Mouse (Mus musculus) Muller cell, postnatal 12 days (primary cell): ENCODE measurements around the gene Ick.
A peak's percentile ranks its signal among the peaks of the same experiment; 100 is the strongest.
"Not testable (repeated sequence)": the region's sequence is repeated elsewhere in the genome, so short reads cannot be mapped to it uniquely, and the experiment has no call there.

Source experiments
- DNase-seq: peaks from one replicate; pipeline ENCODE4 v3.0.0-alpha.2; 2015; ENCODE audit errors: inconsistent ontology term

The Ick gene

DNA sequence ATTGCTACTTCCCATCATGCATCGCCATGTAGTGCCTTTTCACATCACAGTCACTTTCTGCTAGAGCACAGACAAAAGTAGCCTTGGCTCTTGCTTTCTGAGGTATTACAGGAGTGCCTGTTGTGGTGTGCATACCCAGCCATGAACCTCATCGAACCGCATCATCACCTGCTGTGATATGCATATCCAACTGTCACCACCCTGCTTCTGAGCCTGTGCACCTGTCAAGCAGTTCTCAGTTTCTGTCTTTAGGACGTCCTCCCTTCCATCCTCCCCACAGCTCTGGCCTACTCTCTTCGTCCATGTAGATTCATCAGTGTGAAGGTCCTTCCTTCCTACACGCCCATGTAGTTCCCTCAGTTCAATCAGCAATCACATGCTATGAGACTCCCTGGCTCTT, 39.2 kb downstream of the Ick start:
- no peak for DNase-seq

DNA sequence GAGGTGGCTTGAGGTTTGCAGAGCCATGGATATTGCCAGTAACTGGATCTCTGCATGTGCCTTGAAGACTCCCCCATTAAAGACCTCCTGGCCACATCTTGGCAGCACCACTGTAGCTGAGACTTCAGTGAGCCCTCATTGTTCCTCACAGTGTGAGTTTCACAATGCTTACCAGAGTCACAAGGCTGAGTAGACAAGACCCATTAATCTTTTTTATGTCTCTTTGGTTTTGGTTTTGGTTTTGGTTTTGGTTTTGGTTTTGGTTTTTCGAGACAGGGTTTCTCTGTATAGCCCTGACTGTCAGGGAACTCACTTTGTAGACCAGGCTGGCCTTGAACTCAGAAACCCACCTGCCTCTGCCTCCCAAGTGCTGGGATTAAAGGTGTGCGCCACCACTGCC, 40.8 kb downstream of the Ick start:
- peak; percentile 11 for DNase-seq

GRCm38 (mm10) chr9:78154211-78154977, 45.4 kb downstream of the Ick start:
- no peak for DNase-seq

DNA sequence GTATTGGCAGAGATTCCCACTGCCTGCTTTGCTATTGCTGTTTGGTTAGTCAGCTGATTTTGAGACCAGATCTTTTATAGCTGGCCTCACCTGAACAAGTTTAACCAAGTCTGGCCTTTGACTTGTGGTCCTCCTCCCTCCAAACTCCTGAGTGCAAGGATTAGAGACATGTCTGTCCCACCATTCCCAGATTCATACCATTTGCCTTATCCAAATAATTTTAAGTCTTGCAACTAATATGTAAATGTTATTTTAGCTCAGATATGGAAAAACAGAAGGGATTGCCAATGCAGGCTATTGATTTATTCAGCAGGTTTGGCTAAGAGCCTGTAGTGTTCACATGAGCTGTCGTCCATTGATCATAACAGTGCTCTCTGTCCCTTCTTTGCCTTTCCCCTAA, 48.2 kb downstream of the Ick start:
- no peak for DNase-seq

DNA sequence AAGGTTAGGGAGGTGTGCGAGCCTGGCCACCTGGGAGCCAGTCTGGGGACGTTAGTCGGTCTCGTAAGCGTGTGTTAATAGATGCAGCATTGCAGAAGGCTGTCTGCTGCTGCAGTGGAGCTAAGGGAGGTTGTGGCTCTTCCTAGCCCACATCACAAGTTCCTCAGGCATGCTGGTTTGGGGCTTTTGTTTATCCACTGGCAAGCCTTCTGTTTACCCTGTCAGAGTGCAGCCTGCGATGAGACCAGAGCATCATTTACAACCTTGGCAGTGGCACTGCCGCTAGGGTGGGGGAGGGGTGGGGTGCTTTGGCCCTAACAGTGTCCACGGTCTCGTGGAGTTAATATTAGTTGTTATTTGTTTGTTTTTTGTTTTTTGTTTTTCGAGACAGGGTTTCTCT, 54.3 kb downstream of the Ick start:
- no peak for DNase-seq

GRCm38 (mm10) chr9:78164741-78165140, 55.7 kb downstream of the Ick start:
- DNase-seq: no peak

- DNase-seq: no peak
These were observed 56.5 kb downstream of the Ick start for GRCm38 (mm10) chr9:78165454-78165853.

- no peak for DNase-seq
These were observed 57.9 kb downstream of the Ick start for GRCm38 (mm10) chr9:78166694-78167452.

- no peak for DNase-seq
These were observed 58.5 kb downstream of the Ick start for GRCm38 (mm10) chr9:78167453-78167969.

- DNase-seq: no peak
These were observed 59.9 kb downstream of the Ick start for GRCm38 (mm10) chr9:78168864-78169263.

- no peak for DNase-seq
These were observed 65.0 kb downstream of the Ick start for GRCm38 (mm10) chr9:78174016-78174415.

GRCm38 (mm10) chr9:78174925-78175276, 65.9 kb downstream of the Ick start:
- not testable (repeated sequence) for DNase-seq

DNA sequence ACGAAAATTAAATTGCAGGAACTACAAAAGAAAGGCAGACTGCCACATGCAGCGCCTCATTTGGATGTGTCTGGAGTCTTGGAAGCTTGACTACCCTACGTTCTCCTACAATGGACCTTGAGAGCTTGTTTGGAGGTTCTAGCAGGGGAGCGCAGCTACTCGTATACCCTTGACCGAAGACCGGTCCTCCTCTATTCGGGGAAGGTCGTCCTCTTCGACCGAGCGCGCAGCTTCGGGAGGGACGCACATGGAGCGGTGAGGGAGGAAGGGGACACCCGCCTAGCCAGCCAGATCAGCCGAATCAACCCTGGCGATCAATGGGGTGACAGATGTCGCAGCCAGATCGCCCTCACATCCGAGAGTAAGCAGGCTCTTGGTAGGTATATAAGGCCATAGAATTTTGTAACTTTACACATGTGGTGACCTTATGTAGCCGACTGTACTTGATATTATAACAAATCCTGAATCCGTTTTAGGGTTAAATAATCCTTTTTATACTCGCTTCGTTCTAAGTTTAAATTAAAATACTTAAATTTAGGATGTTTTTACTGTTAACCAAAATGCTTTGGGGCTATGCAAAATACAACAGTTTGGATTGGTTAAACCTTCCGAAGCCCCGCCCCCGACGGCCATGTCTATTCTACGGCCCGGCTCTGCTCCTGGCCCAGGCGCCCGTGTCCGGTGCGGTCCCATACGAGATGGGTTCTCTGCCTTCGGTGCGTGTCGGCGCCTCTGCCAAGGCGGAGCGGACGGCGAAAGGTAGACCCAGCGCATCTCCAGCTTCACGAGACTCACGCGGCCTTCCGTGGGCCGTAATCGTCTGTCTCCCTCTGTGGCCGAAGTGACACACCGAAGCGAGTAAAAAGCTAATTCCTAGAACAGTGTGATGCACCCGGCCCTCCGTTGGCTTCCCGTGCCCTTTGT, 66.5 kb downstream of the Ick start:
- peak; percentile 99 for DNase-seq

DNA sequence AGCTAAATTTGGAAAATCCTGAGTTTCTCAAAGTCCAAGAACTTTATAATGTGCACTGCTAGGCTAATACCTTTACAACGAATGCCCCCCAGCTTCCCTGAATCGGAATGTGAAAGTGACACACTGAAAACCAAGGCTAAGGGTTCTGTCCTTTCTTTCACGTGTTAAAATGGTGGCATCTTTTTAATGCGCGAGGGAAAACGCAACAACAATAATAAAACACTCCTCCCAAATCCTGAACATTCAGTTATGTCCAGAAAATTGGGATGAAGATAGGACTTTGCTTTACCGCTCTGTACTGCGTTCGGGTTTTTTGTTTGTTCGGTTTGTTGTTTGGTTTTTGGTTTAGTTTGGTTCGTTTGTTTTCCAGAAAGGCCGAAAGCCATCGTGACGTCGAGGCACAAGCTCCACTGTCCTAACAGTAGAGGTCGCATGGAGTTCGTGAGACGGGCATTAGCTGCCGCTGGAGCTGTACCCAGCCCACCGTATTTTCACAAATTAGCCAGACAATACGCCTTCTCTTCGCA, 67.3 kb downstream of the Ick start:
- DNase-seq: peak; percentile 89

- peak; percentile 35 for DNase-seq
These were observed 67.8 kb downstream of the Ick start for GRCm38 (mm10) chr9:78176831-78177230.

DNA sequence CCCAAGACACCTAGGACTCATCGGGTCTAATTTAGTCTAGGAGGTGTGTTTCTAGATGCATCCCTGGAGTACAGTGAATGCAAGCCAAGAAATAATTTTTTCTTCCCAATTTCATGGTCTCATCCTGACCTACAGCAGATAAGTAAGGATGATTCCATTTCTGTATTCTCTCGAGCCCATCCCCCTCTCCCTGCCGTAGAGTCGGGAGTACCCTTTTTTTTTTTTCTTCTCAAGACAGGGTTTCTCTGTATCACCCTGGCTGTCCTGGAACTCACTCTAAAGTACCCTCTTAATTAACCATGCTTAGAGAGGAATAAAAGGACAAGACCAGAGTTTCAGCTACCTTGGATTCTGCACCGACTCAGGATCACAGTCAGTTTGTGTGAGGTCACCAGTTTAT, 69.2 kb downstream of the Ick start:
- DNase-seq: no peak

DNA sequence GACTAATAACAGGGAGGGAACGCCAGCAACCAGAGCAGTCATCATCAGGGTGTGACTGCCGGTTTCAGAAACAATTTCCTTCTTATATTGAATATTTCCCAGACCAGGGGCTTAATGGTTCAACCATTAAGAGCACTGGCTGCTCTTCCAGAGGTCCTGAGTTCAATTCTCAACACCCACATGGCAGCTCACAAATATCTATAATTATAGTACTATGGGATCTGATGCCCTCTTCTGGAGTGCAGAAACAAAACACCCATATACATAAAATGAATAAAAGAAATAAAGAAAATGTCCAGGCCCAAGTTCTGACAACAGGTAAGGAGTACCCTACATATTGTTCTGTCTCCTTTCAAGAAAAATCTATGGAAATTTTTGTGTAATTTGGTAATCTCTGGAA, 70.1 kb downstream of the Ick start:
- DNase-seq: no peak

DNA sequence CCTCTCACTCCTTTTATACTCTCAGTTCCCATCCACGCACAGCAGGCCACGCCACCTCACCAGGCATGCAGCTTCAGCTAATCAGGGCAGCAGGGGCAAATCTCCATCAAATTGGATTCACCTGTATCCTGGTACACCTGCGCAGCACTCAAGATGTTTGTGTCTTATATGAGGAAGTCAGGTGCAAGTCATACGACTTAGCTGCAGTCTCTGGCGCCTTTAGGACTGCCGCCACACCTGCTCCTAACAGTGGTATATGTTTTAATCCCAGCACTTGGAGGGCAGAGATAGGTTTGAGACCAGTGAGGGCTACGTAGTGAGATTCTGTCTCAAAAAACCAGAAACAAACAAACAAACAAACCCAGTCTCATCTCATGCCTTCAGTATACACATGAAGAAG, 73.5 kb downstream of the Ick start, which contains the start of gene Gsta4:
TSS of gene Gsta4 (plus strand) at position 301 of the 400 bp plus-strand sequence.
- not testable (repeated sequence) for DNase-seq

GRCm38 (mm10) chr9:78185686-78186085, 76.7 kb downstream of the Ick start:
- DNase-seq: no peak

DNA sequence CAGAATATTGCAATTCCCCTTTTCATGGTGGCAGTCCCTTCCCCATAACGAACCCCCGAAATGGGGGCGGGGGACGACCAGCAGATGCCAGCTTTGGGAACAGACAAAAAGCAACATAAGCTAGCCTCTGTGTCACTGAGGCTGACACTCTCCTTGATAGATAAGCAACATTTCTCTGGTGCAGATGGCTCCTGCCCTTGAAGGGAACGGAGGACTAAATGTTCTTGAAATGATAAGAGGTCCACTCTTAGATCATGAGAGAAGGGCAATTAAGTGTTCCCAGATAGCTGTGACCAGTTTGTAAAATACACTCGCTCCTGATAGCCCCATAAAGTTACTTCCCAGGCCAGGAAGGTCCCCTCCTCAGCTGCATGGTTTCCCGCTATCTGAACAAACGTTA, 79.9 kb downstream of the Ick start:
- DNase-seq: no peak
